Mouse (Mus musculus) layer of hippocampus, adult 8-10 months (tissue): ENCODE data around the gene Nxpe2. TPM values are rescaled to one million over a fixed set of nuclear protein-coding genes. Genes with fewer than 3 reads are reported as not detected.
"Not testable (repeated sequence)": the region's sequence is repeated elsewhere in the genome, so short reads cannot be mapped to it uniquely, and the experiment has no call there.

Experiments used
- DNase-seq, 2 experiments: peaks; one replicate each; pipeline ENCODE4 v3.0.0; 2022; ENCODE audit warnings: low spot score in 2 of 2
- total RNA-seq, 4 experiments: library from RNA; stranded (reverse); gene quantifications; 2 replicates each; pipeline ENCODE4 v1.2.4; 2022

Nxpe2 gene
- total RNA-seq, result under 1 TPM in 3 of 4 experiments, not detected in 1; 0.12 to 0.66 (median 0.28) TPM

DNA sequence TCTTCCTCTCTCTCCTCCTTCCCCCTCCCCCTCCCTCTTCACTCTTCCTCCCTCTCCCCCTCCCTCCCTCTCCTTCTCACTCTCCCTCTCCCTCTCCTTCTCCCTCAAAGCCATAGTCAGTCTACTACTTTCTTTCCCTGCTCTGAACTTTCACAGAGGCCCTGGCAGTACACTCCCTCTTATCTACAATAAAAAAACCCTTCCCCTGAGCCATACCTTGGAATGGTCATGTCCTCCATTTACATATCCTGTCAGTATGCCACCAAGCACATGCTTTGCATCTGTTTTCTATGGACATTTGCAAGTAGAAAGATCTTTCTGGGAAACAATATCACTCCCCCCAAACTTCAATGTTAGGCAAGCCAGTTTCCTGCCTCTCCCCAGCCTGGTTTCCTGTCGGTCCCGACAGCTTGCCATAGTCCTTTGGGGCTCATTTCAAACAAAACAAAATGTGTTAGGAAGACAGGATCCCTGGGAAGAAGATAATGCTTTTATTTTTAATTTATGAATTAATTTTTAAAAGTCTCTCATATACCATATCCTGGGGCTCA, at the start of gene Nxpe2:
Gene Nxpe2 (minus strand): TSS at position 307 of the 551 bp plus-strand sequence.
- no peak for DNase-seq

DNA sequence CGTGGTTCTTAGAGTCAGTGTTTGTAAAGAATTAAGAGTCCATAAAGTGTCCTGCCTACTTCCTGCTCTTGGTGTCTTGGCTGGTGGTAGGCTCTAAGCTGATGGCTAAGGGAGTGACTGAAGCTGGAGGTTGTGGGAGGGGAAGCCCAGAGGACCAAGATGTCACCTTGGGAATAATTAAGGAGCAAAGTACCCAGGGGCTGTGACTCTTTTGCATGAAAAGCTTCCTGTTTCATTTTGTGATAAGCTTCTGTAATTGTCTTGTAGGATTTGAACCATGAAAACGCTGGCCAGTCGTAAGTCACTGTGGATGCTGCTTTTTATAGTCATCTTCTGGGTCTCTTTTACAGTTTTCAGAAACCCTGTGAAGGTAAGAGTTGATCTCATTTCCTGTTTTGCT, 36.7 kb upstream of the Nxpe2 start:
- DNase-seq, result no peak

DNA sequence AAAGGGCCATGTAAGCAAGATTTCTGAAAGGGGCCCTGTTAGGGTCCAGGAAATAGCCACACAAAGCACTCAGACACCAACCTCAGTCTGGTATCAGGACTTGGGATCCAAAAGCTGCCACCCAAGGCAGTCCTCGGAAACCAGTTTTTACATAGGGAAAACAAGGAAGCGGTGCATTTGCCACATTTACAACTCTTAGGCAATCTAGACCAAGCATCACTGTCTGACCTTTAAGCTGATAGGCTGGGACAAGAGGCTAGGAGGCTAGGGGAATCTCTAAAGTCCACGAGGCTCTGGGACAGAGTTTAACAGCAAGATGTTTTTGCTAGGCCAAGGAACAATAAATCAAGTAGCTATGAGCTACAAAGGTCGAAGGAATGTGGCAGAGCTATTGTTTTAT, 35.2 kb upstream of the Nxpe2 start:
- no peak for DNase-seq

DNA sequence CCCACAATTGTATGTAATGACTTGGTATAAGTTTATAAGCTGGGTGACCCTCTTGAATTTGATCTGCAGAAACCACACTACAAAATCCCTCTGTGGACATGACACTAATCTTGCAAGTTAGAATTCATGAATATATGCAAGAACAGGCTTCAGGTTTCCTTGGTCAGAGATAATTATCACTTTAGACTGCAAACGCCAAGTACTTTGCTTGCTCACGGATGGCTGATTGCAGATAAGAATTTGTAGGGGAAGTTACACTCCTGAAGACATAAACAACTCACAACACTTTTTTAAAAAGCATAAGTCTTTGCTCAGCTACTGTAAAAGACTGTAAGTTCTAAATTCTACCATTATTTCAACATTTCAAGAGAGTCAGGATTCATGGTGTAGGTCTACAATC, 21.1 kb upstream of the Nxpe2 start:
- no peak for DNase-seq

DNA sequence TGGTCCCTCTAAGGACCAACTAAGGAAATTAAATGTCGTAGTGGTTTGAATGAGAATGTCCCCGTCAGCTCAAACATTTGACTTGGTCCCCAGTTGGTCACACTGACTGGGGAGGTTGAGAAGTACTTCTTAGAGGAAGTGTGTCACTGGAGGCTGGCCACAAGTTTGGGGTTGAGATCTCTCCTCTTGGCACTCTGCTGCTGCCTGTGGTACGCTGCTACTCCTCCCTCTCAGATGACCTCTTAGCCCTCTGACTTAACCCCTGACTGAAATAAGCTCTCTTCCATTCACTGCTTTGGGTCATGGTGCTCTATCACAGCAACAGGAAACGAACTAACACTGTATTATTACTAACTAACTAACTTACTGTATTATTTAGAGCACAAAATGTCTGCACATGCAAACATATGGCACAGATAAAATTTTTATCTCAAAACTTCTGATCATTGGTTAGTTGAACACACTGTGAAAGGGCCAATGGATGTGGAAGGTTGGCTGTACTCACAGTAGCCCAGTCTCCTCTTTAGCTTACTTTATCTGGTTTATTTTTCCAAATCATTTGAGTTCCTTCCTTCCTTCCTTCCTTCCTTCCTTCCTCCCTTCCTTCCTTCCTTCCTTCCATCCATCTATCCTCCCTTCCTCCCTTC, 20.1 kb upstream of the Nxpe2 start:
- no peak for DNase-seq

DNA sequence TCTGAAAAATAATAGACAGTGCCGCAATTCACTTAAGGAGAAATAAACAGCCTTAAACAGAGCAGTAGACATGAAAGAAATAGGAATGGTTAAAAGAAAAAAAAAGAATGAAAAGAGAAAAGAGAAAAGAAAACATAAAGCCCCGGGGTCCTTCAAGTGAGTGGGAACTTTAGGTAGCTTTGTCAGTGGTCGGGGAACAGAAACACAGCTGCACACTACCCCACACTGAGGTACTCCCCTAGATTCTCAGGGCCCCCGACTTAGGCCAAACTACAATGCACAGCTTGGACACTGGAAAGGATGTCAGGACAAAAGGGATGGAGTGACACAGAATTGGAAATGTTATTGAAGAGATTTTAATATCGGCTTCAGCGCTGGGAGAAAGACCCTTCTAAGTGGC, 9.5 kb upstream of the Nxpe2 start:
- DNase-seq, result no peak

DNA sequence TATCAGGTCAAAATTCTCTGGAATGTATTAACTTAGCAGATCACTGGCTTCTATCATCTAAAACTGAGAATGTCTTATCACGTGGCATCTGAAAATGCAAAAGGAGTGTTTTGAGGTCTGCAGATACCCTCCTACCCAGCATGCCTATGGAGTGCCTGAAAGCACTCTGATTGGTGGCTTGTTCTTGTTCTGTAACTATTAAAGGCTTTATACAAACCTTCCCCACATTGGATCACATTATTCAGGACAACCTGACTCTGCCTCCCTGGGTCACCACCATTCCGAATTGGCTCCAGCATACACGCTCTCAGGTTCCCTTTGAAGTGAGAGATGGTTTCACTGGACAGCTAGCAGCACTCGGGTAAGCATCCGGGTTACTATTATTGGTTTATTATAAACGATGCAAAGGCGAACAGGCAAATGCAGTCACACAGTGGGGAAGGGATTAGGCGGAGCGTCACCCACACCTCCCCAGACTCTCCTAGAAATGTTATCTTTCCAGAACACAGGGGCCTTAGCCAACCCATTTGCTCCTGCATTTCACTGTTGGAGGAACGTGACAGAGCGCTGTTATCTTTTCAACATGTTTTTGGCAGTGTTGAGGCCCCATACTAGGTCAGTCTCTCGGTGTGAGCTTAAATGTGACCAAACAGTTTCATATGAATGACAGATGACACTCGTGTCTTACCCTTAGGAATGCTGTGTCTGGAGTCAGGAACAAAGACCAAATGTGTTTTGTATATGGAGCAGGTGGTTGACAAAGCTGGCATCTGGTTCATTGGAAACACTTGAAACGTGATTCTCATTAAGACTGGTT, 8.8 kb upstream of the Nxpe2 start:
- DNase-seq, result no peak

DNA sequence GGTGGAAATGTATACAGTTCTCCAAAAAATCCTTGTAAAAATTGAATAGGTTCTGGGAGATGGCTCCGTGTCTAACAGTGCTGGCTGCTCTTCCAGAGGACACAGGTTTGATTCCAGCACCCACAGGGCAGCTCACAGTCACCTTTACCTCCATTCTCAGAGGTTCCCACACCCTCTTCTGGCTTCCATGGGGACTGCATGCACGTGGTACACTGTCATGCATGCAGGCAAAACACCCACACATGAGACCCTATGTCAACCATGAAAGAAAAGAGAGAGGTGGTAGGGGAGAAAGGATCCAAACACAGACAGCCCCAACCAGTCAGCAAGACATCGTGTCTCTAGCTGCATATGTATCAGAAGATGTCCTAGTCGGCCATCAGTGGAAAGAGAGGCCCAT, 7.6 kb upstream of the Nxpe2 start:
- DNase-seq, result no peak

DNA sequence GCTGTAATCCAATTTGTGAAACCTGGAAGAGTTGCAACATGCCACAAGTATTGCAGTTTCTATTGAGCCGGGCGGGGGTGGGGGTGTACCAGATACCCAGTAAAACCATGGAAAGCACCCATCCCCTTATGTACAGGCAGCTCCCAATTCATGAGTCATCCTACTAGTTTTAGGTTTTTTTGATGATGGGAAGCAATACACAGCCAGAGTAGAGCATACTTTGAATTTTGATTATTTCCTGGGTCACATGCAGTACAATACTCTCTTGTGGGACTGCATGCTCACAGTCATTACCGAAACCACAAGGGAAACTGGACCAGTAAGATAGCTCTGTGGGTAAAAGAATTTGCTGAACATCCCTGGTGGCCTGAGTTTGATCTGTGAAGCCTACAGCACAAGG, 3.8 kb upstream of the Nxpe2 start:
- DNase-seq, result no peak

DNA sequence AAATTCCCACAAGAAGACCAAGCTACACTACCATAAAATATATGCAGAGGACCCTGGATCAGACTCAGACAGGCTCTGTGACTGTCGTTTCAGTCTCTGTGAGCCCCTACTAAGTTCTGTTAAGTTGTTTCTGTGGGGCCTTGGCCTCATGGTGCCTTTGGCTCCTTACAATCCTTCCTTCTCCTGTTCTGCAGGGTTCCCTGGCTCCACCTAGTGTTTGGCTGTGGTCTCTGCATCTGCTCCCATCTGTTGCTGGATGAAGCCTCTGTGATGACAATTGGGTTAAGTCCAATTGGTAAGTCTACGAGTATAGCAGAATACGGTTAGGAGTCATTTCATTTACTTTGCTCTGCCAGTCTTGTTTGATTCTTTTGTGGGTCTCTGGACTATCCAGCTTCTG, 1.5 kb upstream of the Nxpe2 start:
- DNase-seq, result peak; percentile 72 to 83

DNA sequence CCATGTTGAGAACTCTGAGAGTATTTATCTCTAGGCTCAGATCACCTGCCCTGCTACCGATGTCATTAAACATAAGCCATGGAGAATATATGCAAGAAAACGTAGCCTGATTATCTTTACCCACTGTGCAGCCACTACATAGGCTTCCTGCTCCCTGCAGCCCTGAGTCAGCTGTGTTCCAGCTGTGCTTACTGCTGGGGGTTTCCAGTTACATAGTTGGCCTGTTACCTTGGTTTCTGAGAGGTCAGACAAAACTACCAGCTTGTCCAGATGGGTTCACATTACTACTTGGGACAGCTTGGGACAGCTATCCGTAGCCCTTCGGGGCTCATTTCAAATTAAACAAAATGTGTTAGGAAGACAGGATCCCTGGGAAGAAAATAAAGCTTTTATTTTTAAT, 868 bp upstream of the Nxpe2 start:
- no peak for DNase-seq

DNA sequence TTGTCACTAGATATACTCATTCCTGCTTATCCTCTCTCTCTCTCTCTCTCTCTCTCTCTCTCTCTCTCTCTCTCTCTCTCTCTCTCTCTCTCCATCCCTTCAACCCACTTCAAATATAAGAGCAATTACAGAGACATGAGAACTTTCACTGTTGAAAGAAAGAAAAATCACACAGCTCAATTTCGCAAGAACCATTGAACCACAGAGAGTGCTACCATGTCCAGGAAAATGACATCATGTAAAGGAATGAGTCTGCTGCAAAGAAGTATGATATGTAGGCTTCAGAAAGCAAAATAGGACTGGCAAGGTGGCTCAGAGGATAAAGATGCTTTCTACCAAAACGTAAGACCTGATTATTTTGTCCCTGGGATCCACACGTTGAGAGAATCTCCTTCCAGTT, 7.4 kb downstream of the Nxpe2 start:
- DNase-seq, result no peak

DNA sequence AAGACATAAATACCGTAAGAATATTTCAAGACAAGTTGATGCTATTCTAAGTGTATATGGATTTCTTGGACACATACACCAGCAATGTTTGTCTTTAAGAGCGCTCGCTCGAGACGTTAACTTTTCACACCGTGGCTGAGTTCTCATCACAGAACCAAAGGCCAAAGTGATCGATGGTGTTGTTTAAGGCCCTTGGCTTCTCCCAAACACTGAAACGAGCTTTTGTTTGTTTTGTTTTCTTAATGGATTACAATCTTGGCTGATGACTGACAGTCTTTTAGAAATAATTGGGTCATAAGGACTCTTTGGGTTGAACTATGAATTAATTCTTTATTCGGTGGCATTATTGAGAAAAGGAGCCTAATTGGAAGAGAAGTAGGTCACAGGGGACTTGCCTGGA, 7.8 kb downstream of the Nxpe2 start:
- DNase-seq, result no peak

DNA sequence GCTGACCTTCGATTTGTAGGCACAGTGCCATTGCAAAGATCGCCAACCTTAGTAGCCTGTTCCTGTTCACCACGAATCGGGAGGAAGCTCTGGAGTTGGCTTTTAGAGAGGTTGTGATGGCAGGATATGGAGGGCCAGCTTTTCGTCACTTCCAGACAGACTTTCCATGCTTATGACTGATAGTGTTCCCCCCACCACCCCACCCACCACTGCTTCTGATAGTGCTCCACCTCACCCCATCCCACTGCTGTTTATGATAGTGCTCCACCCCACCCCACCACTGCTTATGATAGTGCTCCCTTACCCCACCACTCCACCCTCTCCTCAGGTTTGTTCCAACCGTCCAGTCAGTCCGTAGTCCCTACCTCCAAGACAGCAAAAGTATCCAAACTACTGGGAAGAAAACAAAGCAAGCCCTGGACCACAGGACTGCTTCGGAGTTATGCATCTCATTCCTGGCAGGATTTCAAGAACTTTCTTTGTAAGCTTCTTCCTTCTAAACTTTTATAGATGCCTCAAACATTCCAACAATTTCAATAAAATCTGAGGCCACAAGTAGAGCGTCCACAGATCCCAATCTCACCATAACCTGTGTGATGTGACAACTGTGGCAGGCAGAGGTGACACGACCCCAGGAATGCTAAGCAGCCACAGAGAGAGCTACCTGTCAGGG, 12.4 kb downstream of the Nxpe2 start:
- no peak for DNase-seq

DNA sequence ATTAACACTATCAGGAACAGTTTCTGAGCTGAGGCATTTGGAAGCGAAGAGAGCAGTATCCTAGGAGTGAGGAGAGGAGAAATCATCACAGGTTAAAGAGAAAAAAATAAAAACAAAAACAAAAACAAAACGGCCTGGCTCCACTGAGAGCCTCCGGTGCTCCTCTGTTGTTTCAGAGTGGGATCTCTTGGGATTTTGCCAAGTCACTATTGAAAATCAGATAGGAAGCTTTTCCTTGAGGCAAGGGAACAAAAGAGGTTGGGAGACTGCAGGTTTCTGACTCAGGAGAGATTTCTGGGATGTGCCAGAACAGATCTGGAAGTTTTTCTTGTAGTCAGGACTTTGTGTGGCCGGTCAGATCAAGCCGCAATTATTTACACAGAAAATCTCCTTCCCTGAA, 13.7 kb downstream of the Nxpe2 start:
- no peak for DNase-seq

DNA sequence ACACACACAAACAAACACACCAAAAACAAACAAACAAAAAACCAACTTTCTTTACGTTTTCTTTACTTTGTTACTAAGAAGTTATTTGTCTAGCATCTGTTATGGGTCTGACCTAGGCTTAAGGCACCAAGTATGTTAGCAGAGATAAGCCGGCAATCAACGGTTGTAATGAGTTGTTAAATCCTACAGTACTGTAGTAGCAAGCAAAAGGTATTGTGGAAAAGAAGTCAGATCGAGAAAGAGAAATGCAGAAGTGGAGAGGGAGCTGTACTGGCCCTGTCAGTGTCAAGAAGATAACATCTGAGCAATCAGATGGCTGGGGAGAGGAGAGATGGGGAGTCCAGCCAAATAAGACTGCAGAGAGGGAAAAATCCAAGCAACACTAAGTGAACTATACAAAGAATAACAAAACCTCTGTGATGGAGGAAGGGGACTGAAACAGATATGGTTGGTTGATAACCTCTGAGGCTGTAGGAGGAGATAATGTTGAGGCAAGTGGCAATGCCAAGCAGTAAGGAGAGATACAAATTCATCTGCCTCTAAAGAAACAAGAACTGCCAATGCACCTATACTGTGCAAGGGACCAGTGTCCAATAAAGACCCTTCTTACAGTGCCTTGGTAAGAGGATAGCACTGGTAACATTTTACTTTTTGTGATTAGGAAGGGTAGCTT, 14.3 kb downstream of the Nxpe2 start:
- DNase-seq, result no peak

DNA sequence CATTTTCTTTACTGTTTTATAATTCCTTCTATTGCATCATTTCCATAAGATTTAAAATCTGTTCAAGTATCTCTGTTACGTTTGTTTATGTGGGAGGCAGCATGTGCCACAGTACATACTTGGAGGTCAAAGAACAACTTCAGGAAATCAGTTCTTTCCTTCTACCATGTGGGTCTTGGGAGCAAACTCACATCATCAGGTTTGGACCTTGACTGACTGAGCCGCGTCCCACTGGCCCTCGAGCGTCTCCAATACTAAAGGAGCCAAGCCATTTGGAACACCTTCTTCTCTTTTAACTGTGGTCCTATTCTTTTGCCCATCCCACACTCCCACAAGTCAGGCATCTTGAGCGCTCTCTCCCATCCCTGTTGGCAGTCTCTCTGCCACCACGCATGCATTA, 23.7 kb downstream of the Nxpe2 start:
- DNase-seq, result no peak

DNA sequence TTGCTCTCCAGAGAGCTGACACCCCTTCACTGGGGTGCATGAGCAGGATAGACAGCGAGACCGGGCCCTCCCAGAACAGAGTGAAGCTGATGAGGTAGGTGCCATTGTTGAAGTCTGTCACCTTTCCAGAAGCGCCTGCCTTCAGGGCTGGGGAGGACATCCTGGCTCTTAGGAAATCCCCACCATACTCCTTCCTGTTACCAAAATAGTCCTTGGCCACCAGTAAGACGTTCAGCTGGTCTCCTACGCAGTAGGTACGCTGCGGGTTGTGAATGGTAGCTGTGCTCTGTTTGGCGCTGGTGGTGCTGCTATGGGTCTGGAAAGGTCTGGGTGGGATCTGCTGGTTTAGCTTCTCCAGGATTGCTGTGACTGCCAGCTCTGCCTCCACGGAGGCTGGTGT, 26.9 kb downstream of the Nxpe2 start:
- no peak for DNase-seq

DNA sequence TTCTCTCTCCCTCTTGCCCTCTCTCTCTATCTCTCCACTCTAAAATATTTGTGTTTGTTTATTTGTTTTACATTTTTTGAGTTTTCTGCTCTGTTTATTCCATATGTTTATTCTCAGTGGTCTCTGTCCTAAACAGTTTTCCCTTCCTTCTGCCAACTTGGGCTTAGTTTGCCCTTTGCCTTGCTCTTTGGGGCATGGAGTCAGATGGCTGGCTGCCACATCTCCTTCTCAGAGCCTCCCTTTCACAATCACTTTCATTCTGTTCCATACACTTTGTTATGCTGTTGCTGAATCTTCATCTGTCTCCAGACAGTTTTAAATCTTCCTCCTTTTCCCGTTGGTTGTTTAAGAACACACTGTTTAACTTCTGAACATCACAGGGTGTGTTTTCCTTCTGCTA, 37.4 kb downstream of the Nxpe2 start:
- DNase-seq, result no peak

DNA sequence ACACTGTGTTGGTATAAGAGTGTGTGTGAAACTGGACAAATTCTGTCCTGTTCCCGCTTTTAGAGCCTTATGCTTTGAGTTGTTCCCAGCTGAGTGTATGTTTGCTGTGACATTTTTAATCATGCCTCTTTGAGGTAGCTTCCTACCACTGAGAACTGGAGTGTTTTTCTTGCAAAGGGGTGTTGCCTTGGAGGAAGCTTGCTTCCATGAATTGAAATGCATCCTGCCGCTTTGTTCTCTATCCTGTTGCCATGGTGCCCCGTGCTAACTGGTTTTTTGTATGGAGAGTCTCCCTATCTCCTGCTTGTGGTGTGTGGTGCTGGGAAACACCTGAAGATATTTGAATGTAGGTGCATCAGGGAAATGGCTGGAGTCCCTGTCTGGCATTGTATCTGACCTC, 39.1 kb downstream of the Nxpe2 start:
- peak in 1 of 2 experiments; percentile 12 for DNase-seq

DNA sequence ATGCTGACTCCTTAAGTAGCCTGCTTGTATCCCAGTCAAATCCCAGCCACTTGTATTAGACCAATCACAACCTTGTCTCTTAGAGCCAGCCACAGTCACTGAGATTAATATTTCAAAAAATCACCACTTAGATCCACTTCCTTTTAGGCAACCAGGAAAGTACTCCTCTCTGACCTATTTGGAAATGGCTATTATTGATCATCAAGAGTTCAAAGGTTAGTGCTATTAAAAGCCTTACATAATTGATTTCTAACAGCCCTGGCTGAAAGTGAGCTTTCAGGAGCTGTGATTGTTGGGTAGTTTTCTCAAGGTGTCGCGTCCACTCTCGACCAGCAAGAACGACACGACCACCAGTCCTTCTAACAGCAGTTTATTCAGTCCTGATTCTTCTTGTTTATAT, 42.0 kb downstream of the Nxpe2 start:
- DNase-seq, result no peak

DNA sequence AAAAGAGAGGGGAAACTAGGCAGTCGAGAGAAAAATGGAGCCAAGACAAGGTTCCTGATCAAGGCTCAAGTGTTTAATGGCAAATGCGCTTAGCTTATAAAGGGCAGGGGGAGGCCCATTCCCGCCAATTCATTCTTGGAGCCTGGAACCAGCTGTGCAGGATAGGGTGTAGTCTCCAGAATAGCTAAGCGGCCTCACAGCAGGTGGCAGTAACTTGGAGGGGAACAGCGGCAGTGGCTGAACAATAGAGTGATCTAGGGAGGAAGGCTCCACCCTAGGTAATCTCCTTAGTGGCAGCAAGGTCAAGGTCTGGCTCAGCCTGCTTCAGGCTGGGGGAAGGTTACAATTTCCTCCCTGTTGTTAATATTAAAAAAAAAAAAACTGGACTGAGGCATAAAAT, 49.7 kb downstream of the Nxpe2 start:
- not testable (repeated sequence) for DNase-seq
